27 mouse cellular contexts compared by ENCODE assay signal in the genomic region with DNA sequence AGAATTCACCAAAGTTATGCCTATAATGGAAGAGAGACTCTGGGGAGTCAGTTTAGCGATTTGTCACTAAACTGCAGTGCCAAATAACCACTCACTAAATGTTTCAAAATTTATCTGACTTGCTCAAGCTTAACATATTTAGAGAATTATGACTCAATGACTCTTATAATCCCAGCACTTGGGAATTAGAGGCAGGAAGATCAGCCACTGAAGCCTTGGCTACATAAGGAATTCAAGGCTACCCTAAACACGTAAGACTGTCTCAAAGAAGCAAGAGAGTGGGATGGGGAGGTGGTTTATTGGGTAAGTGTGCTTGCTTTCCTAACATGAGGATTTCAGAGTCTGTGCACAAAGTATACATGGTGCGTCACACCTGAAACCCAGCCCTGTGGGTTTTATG.
"Had no signal": no experiment of that assay in that cellular context is flagged by ENCODE, and none has a peak within 500 bp of the region (broad histone marks: within the 10 kb centered on the region; RNA-seq: fewer than 3 reads in every experiment).

No protein-coding gene starts in this region.

- H3K36me3 ChIP-seq: embryonic facial prominence, embryonic 10.5 days; embryonic facial prominence, embryonic 12.5 days; embryonic facial prominence, embryonic 13.5 days; embryonic facial prominence, embryonic 15.5 days; forebrain, embryonic 10.5 days; forebrain, embryonic 12.5 days; forebrain, embryonic 15.5 days had no signal

- H3K4me1 ChIP-seq: embryonic facial prominence, embryonic 10.5 days; embryonic facial prominence, embryonic 12.5 days; embryonic facial prominence, embryonic 13.5 days; embryonic facial prominence, embryonic 15.5 days; forebrain, embryonic 10.5 days; forebrain, embryonic 12.5 days; forebrain, embryonic 13.5 days; forebrain, embryonic 15.5 days had no signal

- DNase-seq: cerebellum, adult 2 months; cerebellum, adult 8-10 months; cerebellum, adult 9-10 months; cerebellum, adult 9-11 months; cerebellum, postnatal 14 days; cerebellum, postnatal 25 days; cerebellum, postnatal 36 days; embryo, embryonic 11 days; forebrain, postnatal 0 days; gastrocnemius, adult 2 months; gastrocnemius, postnatal 10 days; gastrocnemius, postnatal 14 days; gastrocnemius, postnatal 25 days; gastrocnemius, postnatal 36 days; heart, adult 18-20 months; heart, adult 2 months had no signal

- H3K27me3 ChIP-seq: embryonic facial prominence, embryonic 12.5 days; embryonic facial prominence, embryonic 13.5 days; embryonic facial prominence, embryonic 15.5 days; forebrain, embryonic 12.5 days; forebrain, embryonic 13.5 days; forebrain, embryonic 15.5 days had no signal

- H3K9ac ChIP-seq: embryonic facial prominence, embryonic 12.5 days; embryonic facial prominence, embryonic 13.5 days; embryonic facial prominence, embryonic 15.5 days; forebrain, embryonic 12.5 days; forebrain, embryonic 13.5 days; forebrain, embryonic 15.5 days; forebrain, postnatal 0 days had no signal

- H3K9me3 ChIP-seq: embryonic facial prominence, embryonic 10.5 days; embryonic facial prominence, embryonic 13.5 days; embryonic facial prominence, embryonic 15.5 days; forebrain, embryonic 10.5 days; forebrain, embryonic 12.5 days; forebrain, embryonic 15.5 days had no signal

- H3K27ac ChIP-seq: embryonic facial prominence, embryonic 10.5 days; embryonic facial prominence, embryonic 12.5 days; embryonic facial prominence, embryonic 13.5 days; embryonic facial prominence, embryonic 15.5 days; forebrain, embryonic 10.5 days; forebrain, embryonic 12.5 days; forebrain, embryonic 13.5 days; forebrain, embryonic 15.5 days; gastrocnemius, adult 2 months; heart, adult 2 months had no signal

- H3K4me3 ChIP-seq: embryonic facial prominence, embryonic 10.5 days; embryonic facial prominence, embryonic 12.5 days; embryonic facial prominence, embryonic 13.5 days; embryonic facial prominence, embryonic 15.5 days; erythroblast, embryonic 14.5 days; forebrain, embryonic 10.5 days; forebrain, embryonic 12.5 days; forebrain, embryonic 13.5 days; forebrain, embryonic 15.5 days; gastrocnemius, adult 2 months; heart, adult 2 months had no signal

- ATAC-seq: forebrain, embryonic 13.5 days; forebrain, embryonic 14.5 days; forebrain, embryonic 15.5 days; forebrain, embryonic 16.5 days; forebrain, postnatal 0 days had no signal

- H3K4me2 ChIP-seq: embryonic facial prominence, embryonic 12.5 days; embryonic facial prominence, embryonic 13.5 days; embryonic facial prominence, embryonic 15.5 days; forebrain, embryonic 12.5 days; forebrain, embryonic 13.5 days; forebrain, embryonic 15.5 days had no signal
